Mouse (Mus musculus): ENCODE results near the gene Taf6l. TPM values are rescaled to one million over a fixed set of nuclear protein-coding genes. Genes with fewer than 3 reads are reported as not detected.
"Not testable (repeated sequence)": the region's sequence is repeated elsewhere in the genome, so short reads cannot be mapped to it uniquely, and the experiment has no call there.

Gene Taf6l
- polyA plus RNA-seq, 1 experiment = 27.6 TPM

- TF ChIP-seq POLR2A (IDR thresholded peaks at IDR 0.05; ENCODE audit: borderline replicate concordance, extremely low read depth, insufficient read depth, insufficient read length, poor library complexity, severe bottlenecking) (no peak), CTCF (IDR thresholded peaks at IDR 0.05; ENCODE audit: borderline replicate concordance, extremely low read depth, insufficient read depth, insufficient read length) (no peak)
Measured at GRCm38 (mm10) chr19:8734334-8734733, 51.9 kb downstream of the Taf6l start.

GRCm38 (mm10) chr19:8728335-8729099, 57.7 kb downstream of the Taf6l start:
- DNase-seq (ENCODE audit: low read depth) = not testable (repeated sequence)

More at GRCm38 (mm10) chr19:8734334-8734733, 51.9 kb downstream of the Taf6l start:
- DNase-seq (ENCODE audit: low read depth) = no peak

- no peak for DNase-seq (ENCODE audit: low read depth)
- no peak for TF ChIP-seq POLR2A (IDR thresholded peaks at IDR 0.05; ENCODE audit: borderline replicate concordance, extremely low read depth, insufficient read depth, insufficient read length, poor library complexity, severe bottlenecking)
- TF ChIP-seq CTCF (IDR thresholded peaks at IDR 0.05; ENCODE audit: borderline replicate concordance, extremely low read depth, insufficient read depth, insufficient read length) = no peak
Measured at GRCm38 (mm10) chr19:8727495-8728114, 58.6 kb downstream of the Taf6l start.

- DNase-seq (ENCODE audit: low read depth) = no peak
- TF ChIP-seq CTCF (IDR thresholded peaks at IDR 0.05; ENCODE audit: borderline replicate concordance, extremely low read depth, insufficient read depth, insufficient read length) (no peak), POLR2A (IDR thresholded peaks at IDR 0.05; ENCODE audit: borderline replicate concordance, extremely low read depth, insufficient read depth, insufficient read length, poor library complexity, severe bottlenecking) (no peak)
Measured at GRCm38 (mm10) chr19:8726609-8727390, 59.4 kb downstream of the Taf6l start.

- no peak for DNase-seq (ENCODE audit: low read depth)
- TF ChIP-seq POLR2A (IDR thresholded peaks at IDR 0.05; ENCODE audit: borderline replicate concordance, extremely low read depth, insufficient read depth, insufficient read length, poor library complexity, severe bottlenecking) (no peak), CTCF (IDR thresholded peaks at IDR 0.05; ENCODE audit: borderline replicate concordance, extremely low read depth, insufficient read depth, insufficient read length) (no peak)
Measured at GRCm38 (mm10) chr19:8725081-8725613, 61.1 kb downstream of the Taf6l start.

Other genes with a start within 250 kb of the Taf6l start
- gene Slc22a8, start 195.2 kb downstream of the Taf6l start, polyA plus RNA-seq (2012; rRNA removed) = 6.7 and 8.0 TPM in 2 replicates
- 12.2 and 13.2 TPM in 2 replicates for gene Slc22a6, start 168.4 kb downstream of the Taf6l start, polyA plus RNA-seq (2012; rRNA removed)
- 1.5 and 2.5 TPM in 2 replicates for gene Chrm1, start 122.6 kb downstream of the Taf6l start, polyA plus RNA-seq (2012; rRNA removed)
- 147 and 159 TPM in 2 replicates for gene Slc3a2, start 63.0 kb downstream of the Taf6l start, polyA plus RNA-seq (2012; rRNA removed)
- 57.3 and 65.8 TPM in 2 replicates for gene Wdr74, start 50.6 kb downstream of the Taf6l start, polyA plus RNA-seq (2012; rRNA removed)
- gene 1700092M07Rik, start 45.7 kb downstream of the Taf6l start, polyA plus RNA-seq (2012; rRNA removed) = 1.9 and 2.4 TPM in 2 replicates
- 117 TPM in 2 replicates for gene Stx5a, start 45.0 kb downstream of the Taf6l start, polyA plus RNA-seq (2012; rRNA removed)
- 176 and 264 TPM in 2 replicates for gene Nxf1, start 29.3 kb downstream of the Taf6l start, polyA plus RNA-seq (2012; rRNA removed)
- gene Tmem223, start 15.4 kb downstream of the Taf6l start, polyA plus RNA-seq (2012; rRNA removed) = 224 and 402 TPM in 2 replicates
- 25.4 and 37.6 TPM in 2 replicates for gene Tmem179b, start 11.9 kb downstream of the Taf6l start, polyA plus RNA-seq (2012; rRNA removed)
- gene Polr2g, start 12.2 kb upstream of the Taf6l start, polyA plus RNA-seq (2012; rRNA removed) = 112 and 163 TPM in 2 replicates
- gene Zbtb3, start 16.1 kb upstream of the Taf6l start, polyA plus RNA-seq (2012; rRNA removed) = 5.9 and 7.9 TPM in 2 replicates
- 53.6 and 57.3 TPM in 2 replicates for gene Ttc9c, start 32.9 kb upstream of the Taf6l start, polyA plus RNA-seq (2012; rRNA removed)
- gene Hnrnpul2, start 33.6 kb upstream of the Taf6l start, polyA plus RNA-seq (2012; rRNA removed) = 59.9 and 85.5 TPM in 2 replicates
- 1.1 TPM in 1 of 2 replicates, not detected in the other for gene AC129217.1, start 43.4 kb upstream of the Taf6l start, polyA plus RNA-seq (2012; rRNA removed)
- 92.6 and 101 TPM in 2 replicates for gene Bscl2, start 51.0 kb upstream of the Taf6l start, polyA plus RNA-seq (2012; rRNA removed)
- 187 and 233 TPM in 2 replicates for gene Gng3, start 52.8 kb upstream of the Taf6l start, polyA plus RNA-seq (2012; rRNA removed)
- 0.90 and 1.4 TPM in 2 replicates for gene Lrrn4cl, start 64.4 kb upstream of the Taf6l start, polyA plus RNA-seq (2012; rRNA removed)
- gene Ubxn1, start 85.1 kb upstream of the Taf6l start, polyA plus RNA-seq (2012; rRNA removed) = 105 and 111 TPM in 2 replicates
- gene Uqcc3, start 94.5 kb upstream of the Taf6l start, polyA plus RNA-seq (2012; rRNA removed) = 45.4 and 46.9 TPM in 2 replicates
- 5.5 and 6.8 TPM in 2 replicates for gene Lbhd1, start 97.3 kb upstream of the Taf6l start, polyA plus RNA-seq (2012; rRNA removed)
- gene Gm49403, start 97.5 kb upstream of the Taf6l start, polyA plus RNA-seq (2012; rRNA removed) = not detected in 2 replicates
- 43.0 and 52.4 TPM in 2 replicates for gene 1810009A15Rik, start 102.4 kb upstream of the Taf6l start, polyA plus RNA-seq (2012; rRNA removed)
- 0.23 and 0.33 TPM in 2 replicates for gene Gm49416, start 102.5 kb upstream of the Taf6l start, polyA plus RNA-seq (2012; rRNA removed)
- gene Ints5, start 106.6 kb upstream of the Taf6l start, polyA plus RNA-seq (2012; rRNA removed) = 31.4 and 37.1 TPM in 2 replicates
- 155 and 182 TPM in 2 replicates for gene Ganab, start 111.7 kb upstream of the Taf6l start, polyA plus RNA-seq (2012; rRNA removed)
- 136 and 174 TPM in 2 replicates for gene B3gat3, start 134.0 kb upstream of the Taf6l start, polyA plus RNA-seq (2012; rRNA removed)
- gene Rom1, start 142.9 kb upstream of the Taf6l start, polyA plus RNA-seq (2012; rRNA removed) = 2.4 and 2.5 TPM in 2 replicates
- 14.7 and 17.5 TPM in 2 replicates for gene Eml3, start 143.1 kb upstream of the Taf6l start, polyA plus RNA-seq (2012; rRNA removed)
- 35.1 and 57.9 TPM in 2 replicates for gene Mta2, start 155.5 kb upstream of the Taf6l start, polyA plus RNA-seq (2012; rRNA removed)
- gene Tut1, start 167.4 kb upstream of the Taf6l start, polyA plus RNA-seq (2012; rRNA removed) = 25.3 and 31.5 TPM in 2 replicates
- 371 and 527 TPM in 2 replicates for gene Eef1g, start 180.6 kb upstream of the Taf6l start, polyA plus RNA-seq (2012; rRNA removed)
- 2.5 and 6.0 TPM in 2 replicates for gene Ahnak, start 202.9 kb upstream of the Taf6l start, polyA plus RNA-seq (2012; rRNA removed)

Data from brain, embryonic 14.5 days (tissue).